Mouse (Mus musculus) spleen, postnatal 4 days (tissue): Measurements from ENCODE around the gene Mtrex.
A peak's percentile ranks its signal among the peaks of the same experiment; 100 is the strongest.

ENCODE experiments used
- DNase-seq, 2 experiments: peaks; one replicate each; pipeline ENCODE4 v3.0.0; 2022; ENCODE audit warnings: low spot score in 2 of 2

The Mtrex gene

DNA sequence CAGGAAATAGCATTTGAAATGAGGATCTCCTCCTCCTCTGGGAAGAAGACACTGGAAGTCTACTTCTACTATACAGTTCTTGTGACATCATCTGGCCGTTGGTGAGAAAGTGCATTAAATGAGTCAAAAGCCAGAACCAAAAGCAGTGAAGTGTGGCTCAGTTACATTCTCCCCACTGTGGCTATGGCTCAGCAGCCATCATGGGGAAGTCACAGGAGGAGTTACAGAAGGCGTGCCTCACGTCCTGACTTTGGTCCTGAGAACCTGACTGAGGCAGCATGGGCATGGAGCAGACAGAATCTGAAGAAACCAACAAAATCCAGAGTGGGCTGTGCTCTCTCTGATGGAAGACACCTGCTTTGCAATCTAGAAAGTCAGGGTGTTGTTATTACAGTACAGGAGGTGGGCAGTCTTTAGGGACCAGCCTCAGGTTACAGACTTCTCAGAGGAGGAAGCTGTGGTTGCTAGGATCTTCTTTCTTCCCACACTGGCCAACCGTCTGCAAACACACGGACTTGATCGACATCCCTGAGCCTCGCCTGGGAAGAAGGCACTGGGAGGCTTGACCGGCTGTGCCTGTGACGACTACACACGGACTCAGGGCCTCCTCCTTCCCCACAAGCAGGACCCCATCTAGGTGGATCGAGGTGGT, 57.0 kb downstream of the Mtrex start:
- DNase-seq, result no peak

DNA sequence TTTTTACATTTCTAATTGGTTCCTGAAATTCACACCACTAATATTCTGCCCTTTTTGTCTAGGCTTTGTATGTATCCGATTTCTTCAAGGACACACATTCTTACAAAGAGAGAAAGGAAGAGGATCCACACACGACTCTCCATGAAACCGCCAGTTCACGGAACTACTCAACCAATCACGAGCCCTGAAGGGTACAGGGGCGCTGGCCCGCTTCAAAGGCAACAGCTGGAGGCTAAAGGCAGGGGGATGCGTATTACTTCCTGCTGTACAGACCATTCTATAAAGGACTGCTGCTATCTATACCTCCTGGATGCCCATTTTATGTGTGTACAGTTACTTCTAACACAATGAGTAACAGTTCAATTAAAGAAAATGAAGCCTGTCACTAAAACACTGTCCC, 59.8 kb downstream of the Mtrex start:
- no peak for DNase-seq

DNA sequence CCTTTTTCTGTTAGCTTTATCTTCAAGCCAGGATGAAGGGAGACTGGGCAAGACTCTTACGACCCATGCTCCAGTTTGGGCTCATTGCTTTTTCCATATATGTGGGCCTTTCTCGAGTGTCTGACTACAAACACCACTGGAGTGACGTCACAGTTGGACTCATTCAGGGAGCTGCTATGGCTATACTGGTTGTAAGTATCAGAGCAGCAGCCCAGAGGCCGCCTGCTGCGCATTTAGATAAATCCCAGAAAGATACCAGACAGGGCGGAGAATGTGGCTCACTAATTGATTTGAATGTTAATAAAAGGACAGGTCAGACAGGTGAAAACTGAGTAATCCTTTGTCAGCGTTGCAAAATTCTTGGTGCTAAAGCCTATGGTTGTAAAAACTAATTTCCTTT, 60.4 kb downstream of the Mtrex start:
- DNase-seq, result no peak

DNA sequence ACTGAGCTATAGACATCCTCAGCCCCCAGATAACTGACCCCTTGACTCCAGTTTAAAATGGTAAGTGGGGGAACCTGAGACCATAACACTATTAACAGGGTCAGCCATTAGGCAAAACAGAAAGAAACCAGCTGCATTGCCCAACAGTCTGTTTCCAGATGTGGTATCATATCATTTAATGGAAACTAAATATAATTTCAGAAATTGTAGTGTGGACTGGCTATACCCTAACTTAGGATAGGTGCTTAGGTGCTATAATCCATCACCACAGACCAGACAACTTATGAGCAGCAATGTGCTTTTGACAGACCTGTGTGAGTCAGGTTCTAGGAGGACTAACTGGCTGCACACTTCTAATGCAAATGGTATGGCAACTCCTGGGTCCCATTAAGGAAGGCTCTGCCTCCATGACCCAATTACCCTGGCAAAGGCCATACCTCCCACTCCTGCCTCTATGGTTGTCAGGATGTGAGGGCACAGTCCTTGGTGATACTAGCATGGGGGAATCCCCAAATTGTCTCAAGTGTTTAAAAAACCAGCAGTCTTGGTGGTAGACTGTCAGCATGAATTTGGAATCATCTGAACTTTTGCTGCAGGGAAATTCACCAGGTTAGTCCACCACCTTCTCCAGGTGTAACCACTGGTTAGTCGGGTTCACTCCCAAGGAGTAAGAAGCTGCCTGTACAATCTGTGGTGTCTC, 64.1 kb downstream of the Mtrex start:
- DNase-seq, result no peak

GRCm38 (mm10) chr13:112862342-112862741, 64.9 kb downstream of the Mtrex start:
- no peak for DNase-seq

GRCm38 (mm10) chr13:112861825-112862306, 65.3 kb downstream of the Mtrex start:
- DNase-seq, result no peak

DNA sequence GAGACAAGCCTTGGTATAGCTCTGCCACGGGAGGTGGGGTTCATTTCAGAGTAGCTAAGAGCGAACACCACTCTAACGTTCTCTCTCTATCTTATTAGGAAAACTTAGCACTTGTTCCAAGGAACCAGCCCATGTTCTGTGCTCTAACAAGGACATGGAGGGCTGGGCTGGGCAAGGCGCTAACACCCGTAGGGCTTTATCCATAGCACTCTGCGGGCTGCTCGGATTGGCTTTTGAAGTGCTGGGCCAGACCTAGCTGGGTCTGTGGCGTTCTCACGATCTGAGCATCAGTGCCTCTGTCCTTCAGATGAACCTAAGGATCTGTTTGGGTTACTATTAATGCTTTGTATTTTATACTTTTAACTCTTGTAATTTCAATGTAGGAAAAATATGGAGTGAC, 66.3 kb downstream of the Mtrex start:
- DNase-seq, result no peak

- DNase-seq, result no peak
Measured at GRCm38 (mm10) chr13:112860370-112860769, 66.8 kb downstream of the Mtrex start.

- DNase-seq, result no peak
Measured at GRCm38 (mm10) chr13:112859574-112860134, 67.5 kb downstream of the Mtrex start.

DNA sequence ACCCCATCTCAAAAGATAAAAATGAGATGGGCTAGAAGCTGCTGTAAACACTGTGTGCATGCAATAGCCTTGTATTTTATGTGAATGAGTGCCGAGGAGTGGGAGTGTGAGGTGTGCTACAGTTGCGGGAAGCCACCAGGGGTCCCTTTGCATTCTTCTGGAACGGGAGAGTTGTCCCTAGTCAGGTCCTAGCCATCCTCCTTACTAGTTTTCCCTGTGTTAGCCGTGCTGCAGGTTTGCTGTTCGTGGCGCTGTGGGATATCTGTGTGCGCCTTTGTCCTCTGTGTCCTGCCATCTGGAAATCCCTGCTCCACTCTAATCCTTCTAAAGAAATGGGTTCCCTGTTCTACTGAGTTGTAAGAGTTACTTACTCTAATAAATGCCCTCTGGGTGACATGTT, 69.3 kb downstream of the Mtrex start:
- DNase-seq, result no peak

DNA sequence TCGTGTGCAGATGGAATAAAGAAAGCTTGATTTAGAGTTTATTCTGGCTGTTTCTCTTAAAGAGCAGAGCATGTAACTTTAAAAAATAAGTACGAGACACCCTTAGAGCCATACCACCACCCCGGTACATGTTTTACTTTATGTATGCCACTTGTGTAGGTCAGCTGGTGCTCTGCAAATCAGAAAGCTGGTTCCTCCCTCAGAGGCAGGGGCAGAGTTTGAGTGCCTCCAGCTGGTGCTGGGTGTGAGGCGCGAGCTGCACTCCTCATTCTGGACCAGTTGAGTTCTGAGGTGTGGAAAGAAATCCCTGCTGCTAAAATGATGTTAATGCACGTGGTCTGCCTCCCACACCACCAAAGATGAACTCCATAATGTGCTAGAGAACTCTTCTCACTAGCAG, 72.8 kb downstream of the Mtrex start:
- no peak for DNase-seq

DNA sequence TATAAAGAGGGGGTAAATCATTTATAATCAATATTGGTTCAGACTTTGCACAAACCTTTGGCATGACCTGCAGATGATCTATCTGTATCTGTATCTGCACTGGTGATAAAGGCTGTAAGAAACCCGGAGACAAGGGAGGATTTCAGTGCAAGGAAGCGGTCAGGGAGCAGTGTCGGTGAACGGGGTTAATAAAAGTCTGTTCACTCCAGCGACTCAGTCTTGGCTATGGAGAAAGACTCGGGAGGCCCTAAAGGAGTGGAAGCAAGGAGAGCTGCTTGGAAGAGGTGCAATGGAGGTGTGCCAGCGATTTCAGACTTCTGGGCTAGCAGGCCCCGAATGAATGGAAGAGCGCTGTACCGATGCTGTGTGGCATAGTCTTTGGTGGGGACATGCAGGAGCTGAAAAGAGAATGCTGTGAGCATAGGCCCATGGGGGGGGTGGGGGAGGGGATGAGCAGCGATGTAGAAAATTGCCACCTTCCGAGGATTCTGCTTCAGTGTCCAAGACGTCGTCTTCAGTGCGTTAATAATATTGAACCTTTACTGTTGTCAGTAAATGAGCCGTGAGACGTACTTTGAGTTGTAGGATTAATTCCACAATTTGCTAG, 73.4 kb downstream of the Mtrex start:
- DNase-seq, result no peak

GRCm38 (mm10) chr13:112845931-112846330, 81.3 kb downstream of the Mtrex start:
- DNase-seq, result no peak

GRCm38 (mm10) chr13:112840241-112841087, 86.7 kb downstream of the Mtrex start:
- no peak for DNase-seq

DNA sequence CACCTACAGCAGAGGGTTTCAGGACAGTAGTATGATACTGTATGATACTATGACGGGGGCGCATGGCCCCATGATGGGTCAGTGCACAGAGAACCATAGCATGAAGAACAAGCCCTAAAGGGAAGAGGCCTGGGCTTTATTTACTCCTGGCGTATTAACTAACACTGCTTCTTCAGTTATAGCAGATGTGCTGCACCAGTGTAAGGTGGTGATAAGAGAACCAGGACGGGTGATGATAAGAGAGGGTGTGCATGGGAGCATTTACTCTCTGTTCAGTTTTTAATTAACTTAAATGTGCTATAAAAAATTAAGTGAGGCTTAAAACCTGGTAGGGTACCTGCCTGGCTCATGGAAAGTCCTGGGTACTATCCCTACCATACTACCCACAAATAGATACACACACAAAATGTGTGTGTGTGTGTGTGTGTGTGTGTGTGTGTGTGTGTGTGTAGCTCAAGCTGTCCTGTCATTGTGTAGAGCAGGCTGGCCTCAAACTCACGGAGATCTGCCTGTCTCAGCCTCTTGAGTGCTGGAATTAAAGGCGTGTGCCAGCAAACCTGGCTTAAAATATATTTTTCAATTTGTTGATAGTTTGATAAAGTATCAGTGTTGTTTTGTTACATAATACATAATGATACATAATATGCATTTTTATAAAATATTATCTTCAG, 88.5 kb downstream of the Mtrex start:
- DNase-seq, result peak in 1 of 2 experiments; percentile 59

DNA sequence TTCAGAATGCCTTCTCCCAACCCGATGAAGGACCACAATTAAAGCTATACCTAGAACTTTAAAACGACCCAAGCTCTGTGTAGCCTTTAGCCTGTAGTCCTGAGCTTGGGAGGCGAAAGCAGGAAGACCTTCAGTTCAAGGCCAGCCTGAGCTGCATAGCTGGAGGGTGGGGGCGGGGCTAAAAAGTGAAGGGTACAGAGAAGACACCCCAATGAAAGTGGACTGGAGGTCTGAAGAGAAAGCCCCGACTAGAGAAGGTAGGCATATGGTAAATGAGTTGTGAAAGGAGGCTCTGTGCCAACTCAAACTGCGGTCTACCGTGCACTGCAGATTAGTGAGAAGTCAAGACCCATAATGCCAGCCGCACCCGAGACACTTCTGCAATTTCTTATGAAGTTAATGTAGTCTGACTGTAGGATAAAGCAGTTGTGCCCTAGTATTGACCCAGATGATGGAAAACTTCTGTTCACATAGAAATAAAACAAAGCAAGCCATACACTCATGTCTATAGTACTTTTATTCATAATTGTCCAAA, 89.5 kb downstream of the Mtrex start:
- peak in 1 of 2 experiments; percentile 54 for DNase-seq

DNA sequence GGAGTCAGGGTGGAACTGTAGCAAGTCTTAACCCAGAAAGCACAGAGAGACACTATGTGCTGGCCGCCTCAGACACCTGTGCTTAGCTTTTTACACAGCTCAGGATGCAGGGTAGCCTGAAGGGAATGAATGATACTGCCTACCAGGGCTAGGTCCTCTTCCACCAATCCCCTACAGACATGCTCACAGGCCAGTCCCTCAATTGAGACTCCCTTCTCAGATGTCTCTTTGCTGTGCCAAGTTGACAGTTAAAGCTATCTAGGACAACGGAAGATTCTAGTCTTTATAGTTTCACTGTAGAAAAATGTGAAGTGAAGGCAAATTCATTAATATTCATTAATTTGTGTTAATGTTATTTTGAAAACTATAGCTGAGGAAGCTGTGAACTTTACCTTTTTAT, 90.2 kb downstream of the Mtrex start:
- no peak for DNase-seq

- DNase-seq, result no peak
Measured at GRCm38 (mm10) chr13:112835113-112835512, 92.1 kb downstream of the Mtrex start.

DNA sequence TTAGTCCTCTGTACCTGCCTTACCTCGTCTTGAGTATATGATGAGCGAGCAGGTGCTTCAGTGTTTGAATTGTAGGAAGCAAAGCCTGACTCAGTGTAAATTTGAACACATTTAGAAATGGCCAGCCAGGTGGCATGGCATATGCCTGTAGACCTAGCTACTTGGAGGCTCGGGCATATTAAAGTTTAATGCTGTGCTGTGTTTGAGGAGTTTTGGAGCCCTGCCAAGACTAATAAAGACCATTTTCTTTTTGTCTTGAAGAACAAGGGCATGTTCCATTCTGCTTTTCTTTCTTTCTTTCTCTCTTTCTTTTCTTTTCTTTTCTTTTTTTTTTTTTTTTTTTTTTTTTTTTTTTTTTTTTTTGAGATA, 93.3 kb downstream of the Mtrex start:
- DNase-seq, result no peak

- DNase-seq, result no peak
Measured at GRCm38 (mm10) chr13:112833253-112833894, 93.8 kb downstream of the Mtrex start.

- DNase-seq, result no peak
Measured at GRCm38 (mm10) chr13:112832589-112832988, 94.6 kb downstream of the Mtrex start.
